Mouse (Mus musculus) lung, postnatal 0 days (tissue): ENCODE results near the gene Ick.

Experiments used
- CTCF ChIP-seq: IDR thresholded peaks from 2 replicates; pipeline ENCODE4 v1.5.1; 2016; ENCODE audit warnings: antibody characterized with exemption, mild to moderate bottlenecking
- EP300 ChIP-seq: IDR thresholded peaks from 2 replicates; pipeline ENCODE4 v1.6.1; 2016; ENCODE audit warnings: antibody characterized with exemption, mild to moderate bottlenecking, control low read depth

GRCm38 (mm10) chr9:78208956-78209355 lies 100.0 kb downstream of the Ick start:
- no peak for TF ChIP-seq CTCF
- no peak for TF ChIP-seq EP300
